Mouse (Mus musculus) spleen, postnatal 10 days (tissue): ENCODE results near the gene Tep1.
"Not testable (repeated sequence)": the region's sequence is repeated elsewhere in the genome, so short reads cannot be mapped to it uniquely, and the experiment has no call there.

Source experiments
- DNase-seq, 2 experiments: peaks; one replicate each; pipeline ENCODE4 v3.0.0; 2021 to 2022; ENCODE audit warnings: low spot score in 2 of 2

Tep1 gene

GRCm38 (mm10) chr14:50868656-50869055 lies 1.7 kb downstream of the Tep1 start:
- no peak for DNase-seq

GRCm38 (mm10) chr14:50868211-50868610 lies 2.1 kb downstream of the Tep1 start:
- DNase-seq = no peak

GRCm38 (mm10) chr14:50866966-50867365 lies 3.4 kb downstream of the Tep1 start:
- no peak for DNase-seq

GRCm38 (mm10) chr14:50865005-50865404 lies 5.4 kb downstream of the Tep1 start:
- DNase-seq = not testable (repeated sequence)

GRCm38 (mm10) chr14:50862641-50863040 lies 7.7 kb downstream of the Tep1 start:
- no peak for DNase-seq

GRCm38 (mm10) chr14:50855788-50856187 lies 14.6 kb downstream of the Tep1 start:
- DNase-seq = no peak

- DNase-seq = no peak
These were observed 33.1 kb downstream of the Tep1 start for GRCm38 (mm10) chr14:50837236-50837635.

GRCm38 (mm10) chr14:50834435-50834834 lies 35.9 kb downstream of the Tep1 start:
- DNase-seq = no peak

GRCm38 (mm10) chr14:50833964-50834363 lies 36.4 kb downstream of the Tep1 start:
- DNase-seq = peak in 1 of 2 experiments; percentile 34

- no peak for DNase-seq
These were observed 40.5 kb downstream of the Tep1 start for GRCm38 (mm10) chr14:50829878-50830277.

GRCm38 (mm10) chr14:50826579-50826978 lies 43.8 kb downstream of the Tep1 start:
- DNase-seq = no peak

- no peak for DNase-seq
These were observed 46.1 kb downstream of the Tep1 start for GRCm38 (mm10) chr14:50824219-50824618.

GRCm38 (mm10) chr14:50823240-50823639 lies 47.1 kb downstream of the Tep1 start:
- no peak for DNase-seq

- no peak for DNase-seq
These were observed 57.3 kb downstream of the Tep1 start for GRCm38 (mm10) chr14:50813060-50813459.

- peak; percentile 91 to 96 for DNase-seq
These were observed 62.8 kb downstream of the Tep1 start, which contains the start of the genes Ccnb1ip1 and Parp2 for GRCm38 (mm10) chr14:50807487-50808072. TSS of gene Ccnb1ip1 (minus strand) at chr14:50807732. TSS of gene Parp2 (plus strand) at chr14:50807841.

GRCm38 (mm10) chr14:50806469-50806868 lies 63.9 kb downstream of the Tep1 start:
- DNase-seq = not testable (repeated sequence)

GRCm38 (mm10) chr14:50804683-50805082 lies 65.7 kb downstream of the Tep1 start:
- no peak for DNase-seq

- DNase-seq = peak in 1 of 2 experiments; percentile 40
These were observed 67.4 kb downstream of the Tep1 start for GRCm38 (mm10) chr14:50802843-50803562.

- no peak for DNase-seq
These were observed 67.9 kb downstream of the Tep1 start for GRCm38 (mm10) chr14:50802441-50802840.

- peak; percentile 25 to 49 for DNase-seq
These were observed 70.7 kb downstream of the Tep1 start for GRCm38 (mm10) chr14:50799502-50800259.

- peak in 1 of 2 experiments; percentile 59 for DNase-seq
These were observed 71.8 kb downstream of the Tep1 start for GRCm38 (mm10) chr14:50798512-50798911.

GRCm38 (mm10) chr14:50796464-50796863 lies 73.9 kb downstream of the Tep1 start:
- DNase-seq = no peak
